Mouse (Mus musculus) myocyte (in vitro differentiated cells): Measurements from ENCODE around the gene Robo1. TPM values are rescaled to one million over a fixed set of nuclear protein-coding genes. Genes with fewer than 3 reads are reported as not detected.

Experiments
- H3K27me3 ChIP-seq: one replicate; pipeline ENCODE4 v1.6.1; 2011; ENCODE audit not compliant: control insufficient read depth, insufficient read depth, insufficient read length
- H3K36me3 ChIP-seq: one replicate; pipeline ENCODE4 v1.6.1; 2011; ENCODE audit not compliant: control insufficient read depth, insufficient read depth
- H3K4me2 ChIP-seq: one replicate; pipeline ENCODE4 v1.6.1; 2011; ENCODE audit warnings: low read depth, control low read depth
- H3K4me3 ChIP-seq: one replicate; pipeline ENCODE4 v1.5.1; 2011; ENCODE audit warnings: mild to moderate bottlenecking, control low read depth, moderate library complexity
- H3K79me2 ChIP-seq: one replicate; pipeline ENCODE4 v1.6.1; 2011; ENCODE audit not compliant: control insufficient read depth, insufficient read depth
- H3ac ChIP-seq: one replicate; pipeline ENCODE4 v1.6.1; 2011; ENCODE audit not compliant: control insufficient read depth, insufficient read length
- CEBPB ChIP-seq: IDR thresholded peaks from 2 replicates; pipeline ENCODE4 v1.6.1; 2011; ENCODE audit warnings: mild to moderate bottlenecking, moderate library complexity; ENCODE audit not compliant: poor library complexity, insufficient read depth, severe bottlenecking
- E2F4 ChIP-seq: IDR thresholded peaks from one replicate; pipeline ENCODE4 v1.6.1; 2011; ENCODE audit warnings: mild to moderate bottlenecking, control low read depth, moderate library complexity; ENCODE audit not compliant: insufficient read depth
- MAX ChIP-seq: IDR thresholded peaks from one replicate; pipeline ENCODE4 v1.6.1; 2011; ENCODE audit warnings: low read depth, mild to moderate bottlenecking, control low read depth
- MYOD1 ChIP-seq, 3 experiments: IDR thresholded peaks; one replicate each; pipeline ENCODE4 v1.6.1; 2011; ENCODE audit warnings: control low read depth in 2 of 3, low read depth in 2 of 3, mild to moderate bottlenecking in 2 of 3, moderate library complexity in 1 of 3; ENCODE audit not compliant: insufficient read length in 2 of 3, control insufficient read depth in 1 of 3
- MYOG ChIP-seq, 3 experiments: IDR thresholded peaks; one replicate each; pipeline ENCODE4 v1.6.1; 2011; ENCODE audit warnings: control low read depth in 2 of 3, low read depth in 2 of 3, mild to moderate bottlenecking in 2 of 3; ENCODE audit not compliant: insufficient read length in 2 of 3, control insufficient read depth in 1 of 3, insufficient read depth in 1 of 3
- POLR2A ChIP-seq: IDR thresholded peaks from one replicate; pipeline ENCODE4 v1.6.1; 2011; ENCODE audit warnings: low read depth, mild to moderate bottlenecking, control low read depth, moderate library complexity; ENCODE audit not compliant: insufficient read length
- POLR2AphosphoS2 ChIP-seq: IDR thresholded peaks from one replicate; pipeline ENCODE4 v1.6.1; 2011; ENCODE audit warnings: low read depth, control low read depth; ENCODE audit not compliant: insufficient read length
- REST ChIP-seq: IDR thresholded peaks from one replicate; pipeline ENCODE4 v1.6.1; 2011; ENCODE audit warnings: mild to moderate bottlenecking, control low read depth, moderate library complexity; ENCODE audit not compliant: insufficient read depth, insufficient read length
- SRF ChIP-seq: IDR thresholded peaks from one replicate; pipeline ENCODE4 v1.6.1; 2011; ENCODE audit warnings: low read depth; ENCODE audit not compliant: control insufficient read depth, insufficient read length
- TCF12 ChIP-seq: IDR thresholded peaks from one replicate; pipeline ENCODE4 v1.6.1; 2011; ENCODE audit warnings: mild to moderate bottlenecking, control low read depth; ENCODE audit not compliant: poor library complexity, insufficient read depth, severe bottlenecking
- TCF3 ChIP-seq: IDR thresholded peaks from one replicate; pipeline ENCODE4 v1.6.1; 2011; ENCODE audit warnings: low read depth, control low read depth; ENCODE audit not compliant: insufficient read length
- USF1 ChIP-seq: IDR thresholded peaks from one replicate; pipeline ENCODE4 v1.6.1; 2011; ENCODE audit warnings: low read depth, mild to moderate bottlenecking, control low read depth, moderate library complexity
- polyA plus RNA-seq: library from polyadenylated mRNA; unstranded; fragments of >200 nt; fragmentation: generic; extraction: Trizol; gene quantifications from one replicate; pipeline ENCODE4 v1.2.1, GENCODE M21; 2012; ENCODE audit warnings: missing spikeins

Gene Robo1
- polyA plus RNA-seq, 1 experiment, result 3.5 TPM

DNA sequence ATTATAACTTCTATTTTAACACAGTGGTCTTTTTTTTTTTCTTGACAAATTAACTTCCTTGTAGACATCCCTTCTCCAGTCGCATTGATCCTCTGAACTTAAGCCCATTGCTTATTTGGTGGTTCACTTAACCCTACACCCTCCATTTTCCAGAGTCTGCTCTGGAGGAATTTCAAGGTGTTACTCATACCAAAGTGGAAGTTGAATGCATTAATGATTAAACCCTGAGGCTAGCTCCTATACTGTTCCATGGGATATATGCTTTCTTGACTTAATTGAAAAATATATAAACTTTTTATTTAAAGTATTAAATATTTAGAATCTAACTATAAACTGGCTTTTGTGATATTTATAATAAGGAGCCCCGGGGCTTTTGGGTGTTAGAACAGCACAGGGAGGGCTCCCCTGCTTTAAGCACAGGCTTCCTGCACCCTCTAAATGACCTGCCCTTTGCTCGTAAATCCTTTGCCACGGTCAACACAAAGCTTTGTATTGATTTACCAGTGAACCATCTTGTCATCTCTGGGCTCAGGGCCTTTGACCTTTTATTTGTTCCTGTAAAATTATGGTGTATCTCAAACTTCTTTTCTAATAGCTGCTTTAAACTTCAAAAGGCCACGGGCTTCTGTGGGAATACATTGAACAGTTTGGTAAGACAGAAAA, 522.4 kb downstream of the Robo1 start:
- Histone ChIP-seq H3K4me3 (no peak overlapping the region), H3K79me2 (no peaks in the 10 kb centered on the region), H3ac (no peak overlapping the region), H3K36me3 (no peaks in the 10 kb centered on the region), H3K4me2 (no peak overlapping the region), H3K27me3 (no peaks in the 10 kb centered on the region)
- TF ChIP-seq SRF (no peak), USF1 (no peak), MYOD1 (IDR thresholded peaks at IDR 0.05; ENCODE audit: control insufficient read depth in 1 of 3, insufficient read length in 2 of 3, low read depth in 2 of 3) (no peak), MYOG (IDR thresholded peaks at IDR 0.05; ENCODE audit: control insufficient read depth in 1 of 3, insufficient read depth in 1 of 3, insufficient read length in 2 of 3, low read depth in 2 of 3) (no peak), REST (no peak)

GRCm38 (mm10) chr16:72834266-72834665, 526.2 kb downstream of the Robo1 start:
- Histone ChIP-seq H3K36me3 (no peaks in the 10 kb centered on the region), H3ac (no peak overlapping the region), H3K4me3 (no peak overlapping the region), H3K79me2 (no peaks in the 10 kb centered on the region), H3K4me2 (no peak overlapping the region), H3K27me3 (no peaks in the 10 kb centered on the region)
- TF ChIP-seq E2F4 (no peak), MYOD1 (IDR thresholded peaks at IDR 0.05; ENCODE audit: control insufficient read depth in 1 of 3, insufficient read length in 2 of 3, low read depth in 2 of 3) (no peak), MAX (no peak), USF1 (no peak), MYOG (IDR thresholded peaks at IDR 0.05; ENCODE audit: control insufficient read depth in 1 of 3, insufficient read depth in 1 of 3, insufficient read length in 2 of 3, low read depth in 2 of 3) (no peak)

GRCm38 (mm10) chr16:72839031-72839430, 530.9 kb downstream of the Robo1 start:
- H3K4me2 ChIP-seq, result no peak overlapping the region
- H3K4me3 ChIP-seq, result no peak overlapping the region
- no peaks in the 10 kb centered on the region for H3K27me3 ChIP-seq
- no peak overlapping the region for H3ac ChIP-seq
- H3K36me3 ChIP-seq, result no peaks in the 10 kb centered on the region
- H3K79me2 ChIP-seq, result no peaks in the 10 kb centered on the region
- TF ChIP-seq MYOG (IDR thresholded peaks at IDR 0.05; ENCODE audit: control insufficient read depth in 1 of 3, insufficient read depth in 1 of 3, insufficient read length in 2 of 3, low read depth in 2 of 3), result no peak
- no peak for TF ChIP-seq SRF
- TF ChIP-seq MAX, result no peak
- no peak for TF ChIP-seq POLR2A
- no peak for TF ChIP-seq REST
- no peak for TF ChIP-seq E2F4
- no peak for TF ChIP-seq USF1
- TF ChIP-seq MYOD1 (IDR thresholded peaks at IDR 0.05; ENCODE audit: control insufficient read depth in 1 of 3, insufficient read length in 2 of 3, low read depth in 2 of 3), result no peak
- TF ChIP-seq TCF12, result no peak
- no peak for TF ChIP-seq TCF3
- no peak for TF ChIP-seq CEBPB
- no peak for TF ChIP-seq POLR2AphosphoS2

- H3ac ChIP-seq, result no peak overlapping the region
- no peaks in the 10 kb centered on the region for H3K79me2 ChIP-seq
- H3K4me3 ChIP-seq, result no peak overlapping the region
- no peaks in the 10 kb centered on the region for H3K36me3 ChIP-seq
- no peak overlapping the region for H3K4me2 ChIP-seq
- no peaks in the 10 kb centered on the region for H3K27me3 ChIP-seq
- TF ChIP-seq POLR2A, result no peak
- TF ChIP-seq MAX, result no peak
- TF ChIP-seq MYOG (IDR thresholded peaks at IDR 0.05; ENCODE audit: control insufficient read depth in 1 of 3, insufficient read depth in 1 of 3, insufficient read length in 2 of 3, low read depth in 2 of 3), result no peak
- no peak for TF ChIP-seq E2F4
- no peak for TF ChIP-seq USF1
- no peak for TF ChIP-seq TCF12
- no peak for TF ChIP-seq POLR2AphosphoS2
- TF ChIP-seq MYOD1 (IDR thresholded peaks at IDR 0.05; ENCODE audit: control insufficient read depth in 1 of 3, insufficient read length in 2 of 3, low read depth in 2 of 3), result no peak
- no peak for TF ChIP-seq REST
- TF ChIP-seq SRF, result no peak
- no peak for TF ChIP-seq CEBPB
- TF ChIP-seq TCF3, result no peak
These were observed 533.0 kb downstream of the Robo1 start for GRCm38 (mm10) chr16:72841066-72841465.

GRCm38 (mm10) chr16:72854101-72854500, 546.0 kb downstream of the Robo1 start:
- H3K27me3 ChIP-seq, result no peaks in the 10 kb centered on the region
- no peak overlapping the region for H3K4me2 ChIP-seq
- no peak overlapping the region for H3ac ChIP-seq
- H3K4me3 ChIP-seq, result no peak overlapping the region
- TF ChIP-seq CEBPB (no peak), POLR2A (no peak), TCF12 (no peak)
- H3K36me3 ChIP-seq, result no peaks in the 10 kb centered on the region
- H3K79me2 ChIP-seq, result no peaks in the 10 kb centered on the region
